Mouse (Mus musculus) lung, postnatal 0 days (tissue): Measurements from ENCODE around the gene Ssbp3.

Experiments
- CTCF ChIP-seq: IDR thresholded peaks from 2 replicates; pipeline ENCODE4 v1.5.1; 2016; ENCODE audit warnings: antibody characterized with exemption, mild to moderate bottlenecking
- EP300 ChIP-seq: IDR thresholded peaks from 2 replicates; pipeline ENCODE4 v1.6.1; 2016; ENCODE audit warnings: antibody characterized with exemption, mild to moderate bottlenecking, control low read depth

- TF ChIP-seq EP300 (no peak), CTCF (no peak)
Observed at GRCm38 (mm10) chr4:107097871-107098270, 187.4 kb downstream of the Ssbp3 start.
